Mouse (Mus musculus): ENCODE measurements around the gene Pnpla2.

DNA sequence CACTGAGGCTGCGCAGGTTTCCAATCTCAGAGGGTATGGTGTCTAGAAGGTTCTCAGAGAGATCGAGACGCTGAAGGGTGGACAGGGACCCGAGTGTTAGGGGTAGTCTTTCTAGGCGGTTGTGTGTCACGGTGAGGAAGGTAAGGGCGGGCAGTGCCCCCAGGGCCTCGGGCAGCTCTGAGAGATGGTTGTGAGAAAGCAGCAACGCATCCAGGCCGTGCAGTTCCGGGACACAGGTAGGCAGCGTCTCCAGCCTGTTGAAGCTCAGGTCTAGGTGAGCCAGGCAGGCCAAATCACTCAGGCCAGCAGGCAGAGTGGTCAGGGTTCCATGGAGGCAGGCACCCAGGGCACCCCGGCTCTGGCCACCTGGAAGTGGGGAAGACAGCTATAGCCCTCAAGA, 12.8 kb upstream of the Pnpla2 start:
- TF ChIP-seq EP300 (optimal IDR thresholded peaks at IDR 0.05) (no peak), CTCF (IDR thresholded peaks at IDR 0.05; ENCODE audit: low read depth) (no peak)
